Mouse (Mus musculus): ENCODE data around the gene Map1lc3b.
"Not testable (repeated sequence)": the region's sequence is repeated elsewhere in the genome, so short reads cannot be mapped to it uniquely, and the experiment has no call there.

Map1lc3b gene

DNA sequence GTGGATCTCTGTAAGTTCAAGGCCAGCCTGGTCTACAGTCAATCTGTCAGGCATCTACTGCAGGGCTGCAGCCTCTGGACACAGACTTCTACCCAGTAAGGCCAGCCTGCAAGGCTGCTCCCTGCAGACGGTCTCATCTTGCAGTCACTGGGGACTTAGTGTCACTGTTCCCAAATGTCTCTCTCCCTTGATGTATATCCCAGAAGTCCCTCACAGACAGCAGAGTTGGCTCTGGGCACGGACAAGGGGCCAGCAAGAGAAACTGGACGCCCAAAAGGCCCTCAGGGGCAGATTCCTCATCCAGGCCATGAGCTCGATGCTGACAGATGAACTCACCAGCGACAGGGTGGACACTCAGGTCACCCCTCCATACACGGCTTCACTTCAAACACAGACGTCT lies 18.0 kb upstream of the Map1lc3b start:
- DNase-seq (ENCODE audit: low read depth, low spot score), result no peak

DNA sequence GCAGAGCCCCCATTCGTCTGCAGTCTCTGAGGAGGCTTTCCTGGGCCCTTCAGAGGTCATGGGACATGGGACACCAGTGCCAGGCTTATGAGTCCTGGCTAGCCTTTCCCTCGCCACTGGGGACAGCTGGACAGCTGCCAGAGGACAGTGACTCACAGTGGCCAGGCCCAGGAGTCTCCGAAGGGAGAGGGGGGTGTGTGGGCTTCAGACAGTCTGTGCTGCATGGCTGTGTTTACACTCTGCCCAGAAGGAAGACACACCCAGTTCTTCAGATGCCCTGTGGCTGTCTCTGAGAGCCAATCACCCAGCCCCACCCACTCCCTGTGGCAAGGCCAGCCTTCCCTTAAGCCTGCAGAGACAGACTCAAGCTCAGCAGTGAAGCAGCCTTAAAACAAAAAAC lies 16.9 kb upstream of the Map1lc3b start:
- DNase-seq (ENCODE audit: low read depth, low spot score), result peak; percentile 54

DNA sequence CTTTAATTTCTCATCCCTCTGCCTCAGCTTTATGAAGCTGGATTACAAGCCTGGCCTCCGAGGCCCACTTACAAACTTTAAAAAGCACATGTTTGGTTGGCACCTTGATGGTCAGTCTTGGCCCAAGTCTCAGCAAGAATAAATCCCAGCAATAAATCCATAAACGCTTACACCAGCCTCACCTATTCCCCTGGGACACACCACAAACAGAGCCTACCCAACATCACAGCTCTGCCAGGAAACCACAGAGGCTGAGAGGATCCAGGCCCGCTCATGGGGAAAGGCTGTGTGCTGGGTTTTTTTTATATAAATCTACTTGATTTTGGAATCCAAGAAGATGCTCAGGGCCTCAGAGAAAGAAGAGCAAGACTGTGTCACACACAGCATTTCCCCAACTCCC lies 14.5 kb upstream of the Map1lc3b start:
- DNase-seq (ENCODE audit: low read depth, low spot score), result no peak

DNA sequence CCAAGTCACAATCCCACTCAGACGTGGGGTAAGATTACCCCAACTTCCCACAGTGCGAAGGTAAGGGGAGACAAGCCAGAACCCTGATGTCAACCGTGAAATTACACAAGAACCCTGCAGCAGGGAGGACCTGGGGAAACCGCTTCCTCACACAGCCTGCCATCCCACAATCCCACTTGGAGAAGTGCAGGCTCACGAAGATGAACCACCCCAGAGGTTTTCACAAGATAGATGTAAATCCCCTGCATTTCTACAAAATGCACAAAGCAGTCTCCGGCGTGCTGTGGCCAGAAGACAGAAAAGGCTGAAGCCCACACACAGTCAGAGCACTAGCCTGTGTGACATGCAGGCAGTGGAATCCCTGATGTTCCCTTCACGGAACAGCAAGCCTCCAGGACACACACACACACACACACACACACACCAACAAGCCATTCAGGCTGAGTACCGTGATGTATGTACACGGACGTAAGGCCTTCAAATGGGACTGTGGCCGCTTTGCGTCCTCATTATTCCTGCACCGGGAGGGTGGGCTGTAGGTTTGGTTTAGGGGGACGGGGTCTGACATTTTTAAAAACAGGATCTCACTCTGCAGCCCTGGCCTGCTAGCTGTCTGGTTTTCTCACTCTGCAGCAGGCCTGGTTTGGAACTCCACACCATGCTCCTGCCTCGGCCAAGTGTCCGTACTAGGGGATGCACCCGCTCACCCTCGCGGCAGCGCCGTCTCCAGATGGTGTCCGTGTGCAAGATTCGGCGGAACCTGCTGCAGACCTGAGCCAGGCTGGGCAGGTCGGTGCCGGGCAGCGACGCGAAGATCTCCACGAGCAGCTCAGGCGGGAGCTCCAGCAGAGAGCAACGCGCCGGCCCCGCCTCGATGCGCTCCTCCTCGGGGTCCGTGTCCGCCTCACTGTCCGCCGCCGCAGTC lies 12.1 kb upstream of the Map1lc3b start:
- DNase-seq (ENCODE audit: low read depth, low spot score), result no peak

DNA sequence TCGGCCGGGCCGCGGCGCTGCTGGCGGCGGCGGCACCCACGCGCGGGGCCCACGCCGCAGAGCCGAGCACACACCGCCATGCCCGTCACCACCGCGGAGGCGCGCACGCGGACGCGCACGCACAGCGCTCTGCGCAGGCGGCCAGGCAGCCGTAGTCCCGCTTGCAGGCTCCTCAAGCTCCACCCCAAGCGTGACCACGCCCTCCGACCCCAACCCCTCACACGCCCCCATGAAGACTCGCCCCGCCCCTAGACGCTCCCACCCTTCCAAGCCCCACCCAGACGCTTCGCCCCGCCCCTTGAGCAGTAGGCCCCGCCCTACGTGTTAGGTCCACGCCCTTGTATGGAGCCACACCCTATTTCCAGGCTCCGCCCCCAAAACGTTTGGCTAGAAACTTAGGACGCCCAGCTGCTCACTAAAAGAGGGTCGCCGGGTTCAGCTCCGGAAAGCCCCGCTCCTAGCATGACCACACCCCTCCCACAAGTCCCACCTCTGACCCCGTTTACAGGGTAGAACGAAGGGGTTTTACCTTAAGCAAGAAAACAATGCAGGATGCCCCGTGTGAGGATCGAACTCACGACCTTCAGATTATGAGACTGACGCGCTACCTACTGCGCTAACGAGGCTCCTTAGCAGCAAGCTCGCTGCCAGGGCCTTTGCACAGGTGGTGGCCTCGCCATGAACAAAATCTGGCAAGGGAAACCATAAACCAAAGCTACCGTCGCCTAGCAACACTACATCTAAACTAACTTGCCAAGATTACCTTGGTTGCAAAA lies 11.3 kb upstream of the Map1lc3b start, which contains the start of gene Fbxo31:
Gene Fbxo31 (minus strand): TSS at position 131 of the 776 bp plus-strand sequence.
- peak; percentile 98 for DNase-seq (ENCODE audit: low read depth, low spot score)

DNA sequence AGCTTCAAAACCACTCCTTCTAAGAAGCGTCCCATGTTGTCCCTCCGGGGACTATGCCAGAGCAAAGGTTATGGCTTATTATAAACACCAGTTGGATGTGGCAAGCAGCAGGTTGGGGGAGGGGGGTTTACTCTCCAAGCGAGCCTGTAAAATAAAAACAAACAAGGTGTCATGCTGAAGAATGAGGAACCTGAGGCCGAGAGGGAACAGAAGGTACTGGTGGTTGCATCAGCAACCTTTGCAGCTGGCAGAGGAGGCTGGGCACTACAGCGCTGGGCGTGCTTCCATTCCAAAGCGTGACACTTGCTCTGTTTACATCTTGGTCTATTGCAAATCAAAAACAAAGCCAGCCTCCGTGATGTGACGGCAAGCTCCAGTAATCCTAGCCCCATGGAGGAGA lies 9.7 kb upstream of the Map1lc3b start:
- no peak for DNase-seq (ENCODE audit: low read depth, low spot score)

DNA sequence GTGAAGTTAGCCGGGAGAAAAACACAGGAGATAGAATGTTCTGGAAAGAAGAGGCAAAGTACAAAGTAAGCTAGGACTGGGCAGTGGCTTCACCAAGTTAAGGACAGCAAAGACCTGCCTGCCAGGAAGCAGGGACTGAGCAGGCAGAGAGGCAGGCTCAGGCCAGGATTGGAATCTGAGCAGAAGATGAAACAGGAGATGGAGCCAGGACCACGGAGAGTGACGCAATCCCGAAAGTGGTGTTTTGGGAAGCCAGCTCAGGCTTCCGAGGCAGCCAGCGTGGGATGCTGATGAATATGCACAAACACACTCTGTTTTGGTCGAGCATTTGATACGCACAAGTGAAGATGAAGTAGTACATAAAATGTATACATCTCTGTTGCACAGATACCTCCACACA lies 6.5 kb upstream of the Map1lc3b start:
- DNase-seq (ENCODE audit: low read depth, low spot score), result no peak

DNA sequence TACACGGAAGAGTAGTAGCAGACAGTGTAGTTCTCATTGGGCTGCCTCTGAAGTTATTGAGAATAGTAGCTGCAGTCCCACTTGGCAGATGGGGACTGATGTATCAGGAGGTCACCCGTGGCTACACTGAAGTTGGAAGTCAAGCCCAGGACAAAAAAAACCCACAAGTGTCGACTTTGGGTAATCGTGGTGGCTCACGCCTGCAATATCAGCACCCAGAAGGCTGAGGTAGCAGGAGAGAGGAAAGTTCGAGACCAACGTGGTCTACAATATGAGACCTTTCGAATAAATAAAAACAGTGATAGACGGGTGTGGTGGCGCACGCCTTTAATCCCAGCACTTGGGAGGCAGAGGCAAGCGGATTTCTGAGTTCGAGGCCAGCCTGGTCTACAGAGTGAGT lies 5.4 kb upstream of the Map1lc3b start:
- DNase-seq (ENCODE audit: low read depth, low spot score), result no peak

DNA sequence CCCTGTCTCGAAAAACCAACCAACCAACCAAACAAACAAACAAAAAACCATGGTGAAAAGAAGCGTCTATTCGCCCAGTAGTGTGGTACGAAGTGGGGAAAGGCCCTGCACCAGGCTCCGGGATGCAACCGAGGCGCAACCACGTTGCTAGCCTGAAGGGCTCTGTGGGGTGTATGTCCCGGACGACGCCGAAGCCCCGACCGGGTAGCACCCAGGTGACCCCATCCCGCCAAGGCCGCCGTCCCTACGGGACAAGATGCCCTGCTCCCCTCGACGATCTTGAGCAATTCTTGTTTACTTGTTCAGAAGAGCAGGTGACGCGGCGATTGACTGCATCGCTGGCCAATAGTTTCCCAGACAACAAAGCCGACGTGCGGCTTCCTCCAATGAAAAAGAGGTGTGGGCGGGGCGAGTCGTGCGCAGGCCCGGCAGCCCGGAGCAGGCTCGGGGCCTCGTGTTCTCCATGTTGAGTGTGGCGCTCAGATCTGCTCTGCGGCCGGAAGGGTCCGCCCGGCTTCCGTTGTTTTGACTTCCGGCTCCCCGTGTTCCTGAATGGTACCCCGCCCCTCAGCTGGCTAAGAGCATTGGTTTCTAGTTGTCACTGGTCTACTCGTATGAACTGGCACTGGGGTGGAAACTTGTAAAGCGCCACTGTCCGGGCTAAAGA lies 4.9 kb upstream of the Map1lc3b start:
- DNase-seq (ENCODE audit: low read depth, low spot score), result peak; percentile 99

DNA sequence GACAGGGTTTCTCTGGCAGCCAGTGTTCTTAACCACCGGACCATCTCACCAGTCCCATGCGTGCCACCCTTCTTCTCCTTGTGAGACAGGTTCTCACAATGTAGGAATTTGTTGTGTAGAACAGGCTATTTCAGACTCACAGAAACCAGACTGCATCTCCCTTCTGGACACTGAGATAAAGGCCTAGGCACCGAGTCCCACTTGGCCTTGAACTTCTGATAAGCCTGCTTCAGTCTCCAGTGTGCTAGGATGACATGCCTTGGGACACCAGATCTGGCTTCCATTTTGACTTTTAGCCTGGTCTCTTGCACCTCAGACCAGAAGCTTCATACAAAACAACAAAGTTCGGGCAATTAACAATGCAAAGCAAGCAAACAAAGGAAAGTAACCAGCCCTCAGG lies 1.4 kb upstream of the Map1lc3b start:
- DNase-seq (ENCODE audit: low read depth, low spot score), result no peak

DNA sequence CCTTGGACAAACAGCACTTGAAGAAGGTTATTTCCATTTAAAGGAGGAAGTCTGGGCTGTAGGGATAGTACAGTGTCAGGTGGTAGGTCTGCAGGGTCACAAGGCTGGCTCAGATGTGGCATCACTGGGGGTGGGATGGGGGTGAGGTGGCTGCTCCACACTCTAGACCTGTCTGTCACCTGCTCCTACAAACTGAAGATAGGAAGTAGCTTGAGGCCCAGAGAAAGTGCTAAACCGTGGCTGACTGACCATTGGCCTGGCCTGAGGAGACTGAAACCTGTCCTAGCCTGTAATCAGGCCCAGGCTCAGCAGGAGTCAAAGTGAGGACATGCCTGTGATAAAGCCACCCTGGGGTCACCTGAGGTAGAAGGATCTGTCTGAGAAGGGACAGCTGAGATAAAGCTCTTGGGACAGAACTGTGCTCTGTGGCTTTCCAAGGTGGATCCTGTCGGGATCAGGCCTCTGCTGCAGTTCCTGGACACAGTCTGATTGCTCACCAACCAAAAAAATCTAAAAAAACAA lies 895 bp upstream of the Map1lc3b start:
- DNase-seq (ENCODE audit: low read depth, low spot score), result no peak

DNA sequence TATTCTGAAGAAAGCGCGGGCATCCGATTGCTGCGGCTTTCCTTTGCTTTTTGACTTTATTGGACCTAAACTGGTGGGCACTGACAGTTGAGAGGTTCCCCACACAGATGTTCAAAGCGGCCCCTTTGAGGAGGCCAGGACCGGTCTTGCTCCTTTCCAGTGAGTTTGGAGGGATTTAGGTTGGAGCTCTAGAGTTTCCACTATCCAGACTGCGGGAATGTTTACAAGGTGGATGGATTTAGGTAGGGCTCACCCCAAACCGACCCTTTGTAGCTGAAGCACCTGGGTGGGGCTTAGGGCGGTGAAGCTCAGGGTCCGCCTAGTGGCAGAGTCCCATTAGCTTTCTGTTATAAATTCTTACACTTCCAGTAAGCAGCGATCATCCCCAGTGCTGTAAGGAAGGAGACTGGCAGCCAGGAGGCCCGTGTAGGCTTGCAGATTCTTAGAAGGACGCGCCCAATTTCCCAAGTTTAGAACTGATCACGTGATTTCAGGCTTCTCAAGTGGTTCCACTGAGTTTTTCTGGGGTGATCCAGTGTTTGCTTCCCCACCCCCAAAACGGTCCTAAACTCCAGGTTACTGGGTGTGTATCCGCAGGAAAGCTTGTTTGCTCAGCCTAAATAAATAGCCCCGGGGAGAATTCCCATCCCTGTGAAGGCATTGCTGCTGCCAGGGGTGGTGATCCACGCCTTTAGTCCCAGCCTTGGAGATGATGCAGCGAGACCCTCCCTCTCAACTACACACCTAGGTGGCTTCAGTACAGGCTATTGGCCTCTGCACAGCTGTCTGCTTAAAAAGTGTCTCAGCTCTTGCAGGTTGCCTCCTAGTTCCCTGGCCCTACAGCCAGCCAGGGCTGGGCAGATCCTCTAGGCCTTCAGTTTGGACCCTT lies 1.3 kb downstream of the Map1lc3b start:
- DNase-seq (ENCODE audit: low read depth, low spot score), result peak; percentile 91

DNA sequence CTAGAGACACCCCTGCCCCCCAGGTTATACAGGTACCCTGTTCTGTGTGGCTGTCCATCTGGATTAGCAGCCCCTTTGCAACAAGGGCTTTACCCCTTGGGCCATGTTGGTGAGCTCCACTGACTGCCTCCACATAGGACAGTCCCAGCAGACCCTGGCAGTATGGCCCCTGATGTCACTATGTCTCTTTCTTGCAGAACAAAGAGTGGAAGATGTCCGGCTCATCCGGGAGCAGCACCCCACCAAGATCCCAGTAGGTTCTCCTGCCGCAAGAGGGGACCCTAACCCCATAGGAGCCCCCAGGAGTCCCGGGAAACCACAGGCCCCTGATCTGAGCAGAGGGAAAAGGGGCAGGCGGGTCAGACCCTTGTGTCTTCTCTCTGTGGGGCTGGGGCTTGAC lies 3.1 kb downstream of the Map1lc3b start:
- no peak for DNase-seq (ENCODE audit: low read depth, low spot score)

DNA sequence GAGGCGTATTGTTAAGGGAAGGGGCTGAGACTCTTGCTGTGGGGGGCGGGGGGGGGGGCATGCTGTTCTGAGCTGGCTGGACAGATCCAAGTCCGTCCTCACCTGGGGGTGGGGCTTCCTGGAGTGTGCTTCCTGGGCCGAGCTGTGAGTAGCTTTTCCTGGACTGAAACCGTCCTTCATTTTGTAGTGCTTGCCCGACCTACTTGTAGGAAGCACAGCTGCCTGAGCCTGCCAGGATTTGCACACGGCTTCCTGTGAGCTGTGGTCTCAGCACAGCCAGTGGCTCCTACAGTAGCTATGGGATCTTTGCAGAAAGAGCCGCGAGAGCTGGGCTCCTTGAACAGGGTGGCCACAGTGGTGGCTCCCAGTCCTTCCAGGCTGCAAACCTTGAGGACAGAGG lies 3.8 kb downstream of the Map1lc3b start:
- no peak for DNase-seq (ENCODE audit: low read depth, low spot score)

DNA sequence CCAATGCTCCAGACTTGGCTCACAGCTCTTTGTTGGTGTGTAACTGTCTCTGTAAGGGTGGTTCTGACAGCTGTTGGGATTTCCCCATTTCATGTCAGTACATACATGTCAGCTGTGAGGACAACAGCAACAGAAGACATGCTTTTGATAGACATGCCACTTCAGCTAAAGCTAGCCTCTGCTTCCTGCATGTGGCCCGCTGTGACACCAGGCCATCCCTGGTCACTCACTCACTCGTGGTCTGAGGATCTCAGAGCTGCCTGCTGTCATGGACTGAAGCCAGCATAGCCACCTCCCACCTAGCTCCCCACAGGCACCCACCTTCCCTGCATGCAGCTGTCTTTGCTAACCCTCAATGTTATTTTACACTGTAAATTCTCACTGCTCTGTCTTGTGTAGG lies 7.3 kb downstream of the Map1lc3b start:
- DNase-seq (ENCODE audit: low read depth, low spot score), result not testable (repeated sequence)

DNA sequence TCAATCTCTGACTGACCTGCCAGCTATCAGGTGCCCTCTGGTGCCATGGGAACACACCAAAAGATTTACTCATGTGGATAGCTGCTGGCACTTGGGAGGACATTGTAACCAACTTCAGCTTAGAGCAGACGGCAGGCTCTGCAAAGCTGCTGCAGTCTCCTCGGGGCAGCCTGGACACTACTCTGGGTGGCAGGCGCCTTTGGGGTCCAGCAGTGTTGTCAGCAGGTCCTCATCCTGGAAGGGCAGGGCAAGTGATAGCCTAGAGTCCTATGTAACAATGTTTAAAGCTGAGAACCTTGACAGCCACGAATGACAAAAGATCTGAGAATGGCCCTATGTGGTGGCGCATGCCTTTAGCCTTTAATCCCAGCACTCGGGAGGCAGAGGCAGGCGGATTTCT lies 8.0 kb downstream of the Map1lc3b start:
- DNase-seq (ENCODE audit: low read depth, low spot score), result no peak

DNA sequence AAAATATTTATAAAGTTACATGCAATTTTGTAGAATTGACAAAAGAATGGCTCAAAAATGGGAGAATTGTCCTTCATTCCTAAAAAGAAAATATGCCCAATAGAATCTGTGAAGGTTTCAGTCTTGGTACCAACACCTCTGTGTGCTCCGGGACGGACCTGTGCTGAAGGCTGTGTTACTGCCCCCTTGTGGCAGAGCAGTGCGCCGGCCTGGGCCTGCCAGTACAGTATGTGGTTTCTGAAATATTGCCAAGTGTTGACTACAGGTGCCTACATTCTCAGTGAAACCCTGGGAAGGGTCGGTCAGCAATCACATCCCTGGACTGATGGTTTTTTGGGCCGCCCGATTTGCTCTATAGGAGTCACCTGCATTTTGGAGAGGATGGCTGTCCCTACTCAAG lies 8.7 kb downstream of the Map1lc3b start:
- DNase-seq (ENCODE audit: low read depth, low spot score), result peak; percentile 92

DNA sequence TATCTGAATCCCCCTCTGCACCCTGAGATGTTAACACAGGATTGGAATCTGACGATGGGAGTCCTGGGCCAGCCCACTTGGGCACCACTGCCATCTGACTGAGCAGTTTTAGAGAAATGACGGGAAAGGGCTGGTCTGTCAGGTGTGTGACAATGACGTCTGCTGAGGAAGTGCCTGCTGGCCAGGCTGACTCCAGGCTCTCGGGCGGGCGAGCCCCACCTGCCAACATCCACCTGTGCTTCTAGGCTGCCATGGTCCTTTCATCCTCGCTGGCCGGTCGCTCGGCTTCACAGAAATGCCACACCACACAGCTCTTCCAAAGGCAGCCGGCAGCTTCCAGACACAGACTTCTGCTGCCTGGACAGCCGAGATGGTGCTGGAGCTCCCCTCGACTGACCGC lies 9.7 kb downstream of the Map1lc3b start:
- DNase-seq (ENCODE audit: low read depth, low spot score), result no peak

DNA sequence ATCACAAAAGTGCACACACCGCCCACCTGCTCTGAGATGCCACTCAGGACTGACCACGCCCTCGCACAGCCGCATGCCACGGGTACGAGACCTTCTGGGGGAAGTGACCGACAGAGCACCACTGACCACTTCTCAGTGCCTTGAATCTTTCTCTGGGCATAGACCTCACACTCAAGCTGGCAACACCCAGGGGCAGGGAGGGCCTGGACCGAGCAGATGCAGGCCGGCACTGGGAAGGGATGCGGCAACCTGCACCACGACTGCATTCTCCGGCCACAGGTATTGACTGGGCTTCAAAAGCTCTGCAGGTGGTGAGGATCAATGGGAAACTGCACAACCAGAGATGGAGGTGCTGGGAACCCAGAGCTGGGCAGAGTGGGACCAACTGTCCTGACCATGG lies 12.2 kb downstream of the Map1lc3b start:
- DNase-seq (ENCODE audit: low read depth, low spot score), result no peak

DNA sequence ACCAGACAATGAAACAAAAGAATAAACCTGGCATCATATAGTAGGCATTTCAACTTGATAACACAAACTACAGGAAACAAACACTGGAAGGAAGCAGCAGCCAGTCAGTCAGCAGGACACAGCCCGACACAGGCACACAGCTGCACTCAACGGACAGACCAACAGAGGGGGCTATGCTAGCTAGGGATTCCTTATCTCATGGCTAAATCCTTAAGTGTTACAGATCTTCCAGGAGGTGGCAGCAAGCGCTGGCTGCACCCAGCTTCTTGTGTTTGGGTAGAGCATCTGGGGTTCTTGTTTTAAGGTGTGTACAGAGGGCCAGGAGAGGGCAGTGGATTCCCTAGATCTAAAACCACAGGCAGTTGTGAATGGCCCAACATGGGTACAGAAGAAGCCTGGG lies 12.7 kb downstream of the Map1lc3b start:
- DNase-seq (ENCODE audit: low read depth, low spot score), result peak; percentile 90

DNA sequence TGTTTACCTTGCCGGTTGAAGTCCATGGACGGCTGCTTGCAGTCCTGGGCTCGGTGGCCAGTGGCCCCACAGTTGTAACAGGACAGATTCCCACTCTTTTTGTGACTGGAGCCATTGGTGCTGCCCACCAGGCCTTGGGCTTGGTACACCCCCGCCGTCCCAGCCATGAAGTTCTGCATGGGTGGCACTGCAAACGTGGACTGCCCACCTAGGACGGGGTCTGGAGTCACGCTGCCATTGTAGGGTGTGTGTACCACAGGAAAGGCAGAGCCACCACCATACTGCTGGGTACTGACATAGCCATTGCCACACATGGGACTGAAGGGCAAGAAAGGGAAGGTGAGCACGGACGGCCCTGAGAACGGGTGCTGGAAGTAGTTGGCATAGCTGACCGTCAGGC lies 13.6 kb downstream of the Map1lc3b start:
- no peak for DNase-seq (ENCODE audit: low read depth, low spot score)

Data from ZHBTc4 (cell line).